Mouse (Mus musculus) cerebellum, adult 9-10 months (tissue): ENCODE results near the gene Tsc22d3.
A peak's percentile ranks its signal among the peaks of the same experiment; 100 is the strongest.

Source experiments
- DNase-seq: peaks from one replicate; pipeline ENCODE4 v3.0.0; 2022

Gene Tsc22d3

GRCm38 (mm10) chrX:140493527-140494029 lies 106.9 kb downstream of the Tsc22d3 start:
- DNase-seq, result no peak

- peak; percentile 42 for DNase-seq
Observed at GRCm38 (mm10) chrX:140491884-140492571, 108.4 kb downstream of the Tsc22d3 start.

DNA sequence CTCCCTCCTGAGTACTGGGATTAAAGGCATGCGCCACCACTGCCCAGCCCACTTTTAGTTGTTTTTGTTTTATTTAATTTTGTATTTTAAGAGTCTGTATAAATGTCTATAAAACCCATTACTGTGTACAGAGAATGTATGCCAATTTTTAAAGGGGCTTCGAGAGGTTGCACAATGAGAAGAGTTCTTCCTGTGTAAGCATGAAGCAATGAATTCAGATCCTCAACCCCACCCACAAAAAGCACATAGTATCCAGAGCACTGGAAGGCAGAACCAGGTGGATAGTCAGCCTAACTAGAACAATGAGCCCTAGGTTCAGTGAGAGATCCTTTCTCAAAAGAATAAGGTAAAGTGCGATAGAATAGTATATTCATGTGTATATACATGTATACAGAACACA lies 110.3 kb downstream of the Tsc22d3 start:
- no peak for DNase-seq
